Mouse (Mus musculus) bone marrow macrophage, adult 2 months (primary cell): ENCODE measurements at regions not wholly inside any gene's neighbourhood (a gene's known extent, or its start where the extent isn't known, plus 50 kb on each side); places are given as distances from the start of the nearest gene placed in this dataset.

Source experiments
- H3K27ac ChIP-seq: 2 replicates; pipeline ENCODE4 v1.5.1; 2012; ENCODE audit warnings: low read depth, low read length; ENCODE audit not compliant: insufficient read depth
- H3K4me1 ChIP-seq: 2 replicates; pipeline ENCODE4 v1.6.1; 2012; ENCODE audit warnings: low read length; ENCODE audit not compliant: control insufficient read depth, insufficient read depth
- H3K4me3 ChIP-seq: 2 replicates; pipeline ENCODE4 v1.5.1; 2012; ENCODE audit warnings: mild to moderate bottlenecking, low read length, moderate library complexity; ENCODE audit not compliant: insufficient read depth
- CTCF ChIP-seq: IDR thresholded peaks from 2 replicates; pipeline ENCODE4 v1.5.1; 2012; ENCODE audit warnings: low read depth, mild to moderate bottlenecking, low read length, moderate library complexity
- POLR2A ChIP-seq: IDR thresholded peaks from 2 replicates; pipeline ENCODE4 v1.6.1; 2012; ENCODE audit warnings: mild to moderate bottlenecking, low read depth, low read length, borderline replicate concordance

DNA sequence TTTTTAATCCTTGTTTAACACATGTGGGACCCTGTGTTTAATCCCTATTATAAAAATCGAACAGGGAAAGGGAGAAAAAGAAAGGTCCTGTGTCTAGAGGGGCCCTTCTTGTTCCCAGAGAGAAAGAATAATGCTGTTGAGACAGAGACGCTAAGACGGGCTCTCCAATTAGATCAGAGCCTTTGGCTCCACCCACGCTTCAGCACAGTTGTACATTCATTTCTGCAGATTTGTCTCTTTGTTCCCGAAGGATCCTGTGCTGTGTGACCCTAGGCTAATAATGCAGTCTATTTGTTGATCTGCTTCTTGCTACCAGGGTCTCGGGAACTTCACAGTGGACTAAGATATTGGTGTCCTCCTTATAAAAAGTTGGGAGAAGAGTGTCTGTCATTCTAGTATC is 92.0 kb downstream of the Cdc5l start:
- no peaks in the 10 kb centered on the region for H3K4me1 ChIP-seq
- TF ChIP-seq CTCF (no peak), POLR2A (no peak)
- no peak overlapping the region for H3K27ac ChIP-seq
- H3K4me3 ChIP-seq, result no peak overlapping the region

DNA sequence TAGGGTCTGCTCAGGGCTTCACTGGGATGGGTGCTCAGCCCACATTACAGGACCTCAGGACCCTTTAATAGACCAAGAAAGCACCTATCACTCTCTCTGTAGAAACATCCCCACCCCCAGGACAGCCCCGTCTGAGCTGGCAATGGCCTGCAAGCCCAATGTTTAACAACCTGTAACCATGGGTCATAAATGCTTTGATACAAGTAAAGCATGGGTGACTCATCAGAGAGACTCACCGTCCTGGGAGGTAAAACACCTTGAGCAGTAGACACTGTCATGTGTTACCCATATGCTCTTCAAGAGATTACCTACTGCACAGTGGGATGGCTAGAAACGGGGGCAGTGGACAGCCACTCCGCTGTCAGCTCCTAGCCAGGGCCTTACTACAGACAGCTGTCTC is 92.7 kb downstream of the Cdc5l start:
- H3K4me3 ChIP-seq, result no peak overlapping the region
- no peak overlapping the region for H3K27ac ChIP-seq
- TF ChIP-seq CTCF (no peak), POLR2A (no peak)
- no peaks in the 10 kb centered on the region for H3K4me1 ChIP-seq

DNA sequence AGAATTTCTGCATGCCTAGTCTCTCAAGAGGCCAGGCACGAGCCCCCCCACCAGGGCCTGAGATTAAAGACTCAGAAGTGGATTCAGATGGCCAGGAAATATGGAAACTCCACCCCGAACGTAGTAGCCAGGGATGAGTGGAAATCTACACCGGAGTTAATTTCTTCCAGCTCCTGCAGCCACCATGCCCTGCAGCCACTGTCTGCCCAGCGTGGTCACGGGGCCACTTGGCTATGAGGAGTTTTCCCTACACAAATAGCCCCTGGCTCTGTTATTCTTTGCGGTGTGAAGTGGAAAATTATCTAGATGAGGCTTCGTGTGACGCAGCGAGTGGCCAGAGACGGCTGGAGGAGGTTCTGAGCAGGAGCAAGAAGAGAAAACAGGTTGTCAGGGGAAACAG is 94.3 kb downstream of the Cdc5l start:
- TF ChIP-seq POLR2A, result no peak
- no peak for TF ChIP-seq CTCF
- no peaks in the 10 kb centered on the region for H3K4me1 ChIP-seq

DNA sequence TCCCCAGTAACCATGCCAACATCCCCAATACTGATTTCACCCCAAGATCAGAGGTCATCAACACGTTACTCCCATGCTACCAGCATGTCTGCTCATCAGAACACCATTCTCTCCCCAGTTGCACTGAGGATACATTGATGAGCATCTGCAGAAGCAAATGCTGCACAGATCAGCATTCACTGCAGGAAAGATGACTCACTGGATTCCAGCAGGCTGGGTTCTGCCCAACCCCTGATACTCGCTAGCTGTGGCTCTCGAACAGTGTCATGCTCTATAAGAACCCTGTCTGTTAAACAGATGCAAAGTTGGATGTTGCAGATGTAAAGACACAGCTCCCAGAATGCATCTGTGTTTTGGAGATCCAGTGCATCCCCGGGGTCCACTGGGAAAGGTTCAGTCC is 95.5 kb downstream of the Cdc5l start:
- Histone ChIP-seq H3K27ac (no peak overlapping the region), H3K4me3 (no peak overlapping the region), H3K4me1 (no peaks in the 10 kb centered on the region)
- TF ChIP-seq CTCF (no peak), POLR2A (no peak)

More for the DNA sequence above, 94.3 kb downstream of the Cdc5l start:
- no peak overlapping the region for H3K4me3 ChIP-seq
- no peak overlapping the region for H3K27ac ChIP-seq

DNA sequence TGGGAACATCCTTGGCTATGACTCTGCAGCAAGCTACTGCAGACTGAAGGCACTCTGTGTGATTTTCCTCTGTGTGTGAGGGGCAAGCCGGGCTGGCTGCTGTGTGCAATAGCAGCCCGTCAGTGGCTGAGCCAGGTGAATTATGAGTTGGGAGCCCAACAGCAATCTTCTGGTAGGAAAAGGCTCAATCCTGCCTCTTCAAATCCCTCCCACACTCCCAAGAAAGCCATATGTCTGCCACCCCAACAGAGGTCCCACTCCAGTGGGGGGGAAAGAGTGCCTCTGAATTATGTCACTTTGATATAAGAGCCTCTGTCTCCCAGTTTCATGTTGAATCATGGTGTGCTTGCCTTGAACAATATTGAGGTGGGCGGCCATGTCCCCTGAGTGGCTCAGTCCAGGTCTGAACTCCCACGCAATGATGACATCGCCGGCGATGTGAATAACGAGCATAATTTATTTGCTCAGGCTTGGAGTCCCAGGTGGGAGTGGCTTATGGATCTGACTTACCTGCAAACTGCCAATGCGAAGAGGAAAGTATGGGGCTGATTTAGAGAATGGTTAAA is 97.9 kb downstream of the Cdc5l start:
- no peak overlapping the region for H3K4me3 ChIP-seq
- no peak overlapping the region for H3K27ac ChIP-seq
- TF ChIP-seq CTCF (no peak), POLR2A (no peak)
- H3K4me1 ChIP-seq, result no peaks in the 10 kb centered on the region

- TF ChIP-seq POLR2A, result no peak
- no peak for TF ChIP-seq CTCF
- no peak overlapping the region for H3K4me3 ChIP-seq
- no peak overlapping the region for H3K27ac ChIP-seq
- no peaks in the 10 kb centered on the region for H3K4me1 ChIP-seq
Observed at GRCm38 (mm10) chr17:45334732-45335381, 98.7 kb downstream of the Cdc5l start.

DNA sequence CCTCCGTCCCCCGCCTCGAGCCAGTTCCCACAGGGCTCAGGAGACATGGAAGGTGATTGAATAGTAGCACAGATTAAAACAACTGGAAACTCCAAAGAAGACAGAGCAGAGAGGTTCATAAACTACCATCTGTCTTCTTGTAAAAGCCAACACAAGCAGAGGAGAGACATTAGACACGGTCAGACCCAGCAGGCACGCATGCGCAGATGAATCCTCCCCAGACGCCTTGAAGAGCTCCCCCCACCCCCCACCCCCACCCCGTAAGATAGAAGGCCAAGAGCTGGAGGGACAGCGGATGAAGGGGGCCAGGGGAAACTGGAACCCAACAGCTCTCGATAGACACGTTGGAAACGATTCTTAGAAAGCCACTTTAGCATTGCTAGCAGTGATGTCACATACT is 101.2 kb downstream of the Cdc5l start:
- TF ChIP-seq POLR2A, result no peak
- TF ChIP-seq CTCF, result no peak
- no peak overlapping the region for H3K4me3 ChIP-seq
- no peaks in the 10 kb centered on the region for H3K4me1 ChIP-seq
- no peak overlapping the region for H3K27ac ChIP-seq

- H3K4me3 ChIP-seq, result no peak overlapping the region
- no peak overlapping the region for H3K27ac ChIP-seq
- no peaks in the 10 kb centered on the region for H3K4me1 ChIP-seq
- no peak for TF ChIP-seq CTCF
- TF ChIP-seq POLR2A, result no peak
Observed at GRCm38 (mm10) chr17:45329241-45329640, 104.3 kb downstream of the Cdc5l start.

- Histone ChIP-seq H3K4me1 (no peaks in the 10 kb centered on the region), H3K4me3 (no peak overlapping the region), H3K27ac (no peak overlapping the region)
- TF ChIP-seq POLR2A, result no peak
- no peak for TF ChIP-seq CTCF
Observed at GRCm38 (mm10) chr17:45326726-45327125, 106.8 kb downstream of the Cdc5l start.

- H3K4me1 ChIP-seq, result no peaks in the 10 kb centered on the region
- no peak overlapping the region for H3K4me3 ChIP-seq
- TF ChIP-seq CTCF, result no peak
- no peak for TF ChIP-seq POLR2A
- H3K27ac ChIP-seq, result no peak overlapping the region
Observed at GRCm38 (mm10) chr17:45326173-45326572, 107.4 kb downstream of the Cdc5l start.
